Mouse (Mus musculus) spleen, adult 2 months (tissue): ENCODE results near the gene Prlh.

ENCODE experiments used
- CTCF ChIP-seq: fragments of 200-500 bp; IDR thresholded peaks from 2 replicates; pipeline ENCODE4 v1.5.1; 2011; ENCODE audit warnings: mild to moderate bottlenecking, inconsistent platforms; ENCODE audit not compliant: insufficient read depth, insufficient read length, insufficient replicate concordance; ENCODE audit errors: extremely low read depth
- POLR2A ChIP-seq: fragments of 200-500 bp; IDR thresholded peaks from 2 replicates; pipeline ENCODE4 v1.6.1; 2011; ENCODE audit warnings: low read depth, low read length, inconsistent platforms

DNA sequence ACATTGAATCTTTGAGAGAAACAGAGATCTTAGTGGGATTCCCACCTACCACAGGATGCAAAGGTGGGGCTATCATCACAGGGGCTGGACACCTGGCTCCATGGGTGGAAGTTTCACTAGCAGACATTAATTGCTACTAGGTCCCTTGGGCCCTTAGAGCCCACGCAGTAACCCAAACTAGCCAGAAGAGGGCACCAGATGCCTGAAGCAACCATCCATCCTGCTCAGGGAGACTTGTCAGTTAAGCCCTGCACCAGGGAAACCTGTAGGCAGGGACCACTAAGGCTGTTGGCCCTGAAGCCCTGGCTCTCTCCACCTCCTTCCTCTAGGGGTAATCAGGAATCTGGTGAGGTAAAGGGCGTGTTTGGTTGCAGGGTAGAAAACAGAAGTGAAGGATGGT, 46.6 kb upstream of the Prlh start:
- no peak for TF ChIP-seq POLR2A
- TF ChIP-seq CTCF, result peak; percentile 50; the same call in 1 of the 2 replicates
